Mouse (Mus musculus) hindbrain, embryonic 15.5 days (tissue): ENCODE results near the gene Pstpip1. TPM values are rescaled to one million over a fixed set of nuclear protein-coding genes. Genes with fewer than 3 reads are reported as not detected.

Experiments
- ATAC-seq: fragments of 200-750 bp; cut with Nextera tagmentation; 2 replicates; pipeline ENCODE4 v1.8.0; 2017; ENCODE audit warnings: low read depth, moderate number of reproducible peaks, moderate TSS enrichment; ENCODE audit not compliant: low FRiP score
- H3K27ac ChIP-seq: fragments of 300-500 bp; sonication (generic); replicated peaks from 2 replicates; pipeline ENCODE4 v1.5.1; 2015; ENCODE audit warnings: mild to moderate bottlenecking, inconsistent platforms
- H3K27me3 ChIP-seq: fragments of 300-500 bp; sonication (generic); 2 replicates; pipeline ENCODE4 v1.6.1; 2015; ENCODE audit warnings: control low read depth, inconsistent platforms
- H3K36me3 ChIP-seq: fragments of 300-500 bp; sonication (generic); 2 replicates; pipeline ENCODE4 v1.6.1; 2015; ENCODE audit warnings: control low read depth, inconsistent platforms
- H3K4me1 ChIP-seq: fragments of 300-500 bp; sonication (generic); replicated peaks from 2 replicates; pipeline ENCODE4 v1.6.1; 2015; ENCODE audit warnings: control low read depth, inconsistent platforms
- H3K4me2 ChIP-seq: fragments of 300-500 bp; sonication (generic); 2 replicates; pipeline ENCODE4 v1.6.1; 2015; ENCODE audit warnings: moderate library complexity, mild to moderate bottlenecking, inconsistent platforms
- H3K4me3 ChIP-seq: fragments of 300-500 bp; sonication (generic); 2 replicates; pipeline ENCODE4 v1.5.1; 2015; ENCODE audit warnings: mild to moderate bottlenecking, inconsistent platforms
- H3K9ac ChIP-seq: fragments of 300-500 bp; sonication (generic); 2 replicates; pipeline ENCODE4 v1.6.1; 2015; ENCODE audit warnings: inconsistent platforms
- H3K9me3 ChIP-seq: fragments of 300-500 bp; sonication (generic); 2 replicates; pipeline ENCODE4 v1.6.1; 2016; ENCODE audit warnings: control low read depth, inconsistent platforms
- WGBS: fragments of 180-500 bp; shearing (Covaris S2); methylation state at CpG from one replicate; pipeline ENCODE4 v1.1.7; 2015; 5-methylcytosine and 5-hydroxymethylcytosine counted together
- polyA plus RNA-seq: library from polyadenylated mRNA; unstranded; fragments of >200 nt; fragmentation: Nextera tagmentation; extraction: Ambion mirVana; gene quantifications from 2 replicates; pipeline ENCODE4 v1.2.1, GENCODE M21; 2015

Gene Pstpip1
- polyA plus RNA-seq, 1 experiment from 2014 or later = 0.87 TPM

DNA sequence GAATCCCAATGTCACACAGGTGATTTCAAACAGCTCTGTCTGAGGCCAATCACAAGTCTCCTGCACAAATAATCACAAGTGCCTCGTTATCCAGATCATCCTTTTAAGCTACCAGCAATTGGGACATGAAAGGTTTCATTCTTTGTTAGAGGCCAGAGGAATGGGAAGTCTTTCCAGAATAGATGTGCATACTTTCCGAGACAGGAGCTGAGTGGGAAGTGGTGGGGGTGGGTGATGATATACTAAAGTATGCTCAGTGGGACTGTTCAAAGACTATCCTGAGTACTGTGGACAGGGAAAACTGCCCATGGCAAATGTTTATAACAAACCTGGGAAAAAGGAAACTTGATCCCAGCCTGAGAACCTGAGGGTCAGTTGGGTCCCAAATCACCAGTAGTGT lies 69.7 kb downstream of the Pstpip1 start:
- peak overlapping the region; percentile 92 for H3K4me3 ChIP-seq
- 8% methylated on average over 2 of the region's 2 CpGs for WGBS
- no peak overlapping the region for H3K27ac ChIP-seq
- H3K9ac ChIP-seq = peak overlapping the region; percentile 98; the same call in 1 of the 2 replicates
- H3K4me2 ChIP-seq = peak overlapping the region; percentile 73
- no peaks in the 10 kb centered on the region for H3K9me3 ChIP-seq
- no peaks in the 10 kb centered on the region for H3K27me3 ChIP-seq
- H3K36me3 ChIP-seq = no peaks in the 10 kb centered on the region
- H3K4me1 ChIP-seq = peaks cover 33% of the 10 kb centered on the region
- no peak for ATAC-seq

DNA sequence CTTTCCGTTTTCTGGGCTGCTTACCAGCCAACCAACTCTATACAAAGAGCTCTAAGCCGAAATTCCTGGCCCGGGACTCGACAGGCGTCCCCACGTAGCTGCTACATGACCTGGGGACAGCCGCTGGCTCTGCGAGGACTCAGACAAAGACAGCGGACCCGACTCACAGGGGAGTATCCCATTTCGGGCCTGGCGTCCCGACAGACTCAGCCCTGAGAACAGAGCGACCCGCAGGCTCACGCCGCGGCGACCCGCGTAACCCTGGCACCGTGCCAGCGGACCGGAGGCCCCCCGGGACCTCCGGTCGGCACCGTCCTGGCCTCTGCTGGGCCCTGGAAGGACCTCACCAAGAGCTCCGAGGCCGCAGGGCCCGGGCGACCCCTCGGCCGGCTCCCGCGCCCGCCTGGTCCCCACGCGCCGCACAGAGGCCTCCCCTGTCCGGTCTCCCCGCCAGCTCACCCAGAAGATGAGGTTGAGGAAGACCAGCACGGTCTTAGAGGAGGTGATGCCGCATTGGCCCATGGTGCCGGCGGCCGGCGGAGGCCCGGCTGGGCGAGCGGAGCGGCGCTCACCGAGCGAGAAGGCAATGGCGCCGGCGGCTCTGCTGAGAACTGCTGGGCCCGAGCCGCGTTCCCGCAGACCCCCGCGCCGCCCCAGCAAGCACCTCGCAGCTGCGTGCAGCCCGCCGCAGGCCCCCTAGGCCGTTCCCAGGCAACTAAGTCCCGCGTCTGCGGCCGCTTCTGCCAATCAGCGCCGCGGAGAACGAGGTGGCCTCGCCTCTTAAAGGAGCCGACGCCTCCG lies 70.8 kb downstream of the Pstpip1 start:
- peak overlapping the region; percentile 92 for H3K4me3 ChIP-seq
- H3K9ac ChIP-seq = peak overlapping the region; percentile 98
- peak overlapping the region; percentile 95 for H3K27ac ChIP-seq
- no peaks in the 10 kb centered on the region for H3K27me3 ChIP-seq
- H3K4me1 ChIP-seq = peaks cover 31% of the 10 kb centered on the region
- peak; percentile 98 for ATAC-seq
- under 1% methylated on average over 82 of the region's 82 CpGs for WGBS
- H3K4me2 ChIP-seq = peak overlapping the region; percentile 73
- no peaks in the 10 kb centered on the region for H3K9me3 ChIP-seq
- no peaks in the 10 kb centered on the region for H3K36me3 ChIP-seq

DNA sequence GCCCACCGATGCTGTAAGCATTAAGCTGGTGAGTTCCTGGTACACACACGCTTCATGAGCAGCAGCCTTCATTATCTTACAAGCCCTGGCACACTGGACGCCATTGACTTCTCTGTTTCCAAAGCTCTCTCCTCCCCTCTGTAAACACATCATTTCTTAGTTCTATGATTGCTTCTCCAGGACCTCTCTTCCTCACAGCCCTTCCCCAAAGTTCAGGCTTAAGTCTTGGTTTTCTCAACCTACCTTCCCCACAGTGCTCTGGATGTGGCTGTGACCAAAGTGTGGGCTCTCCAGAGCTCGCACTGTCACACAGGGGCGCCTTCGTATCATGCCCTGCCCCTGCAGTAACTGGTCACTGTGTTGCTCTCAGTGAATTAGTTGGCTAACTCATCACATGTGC lies 75.6 kb downstream of the Pstpip1 start, which contains the start of gene Tspan3:
Gene Tspan3 (minus strand): TSS at position 101 of the 400 bp plus-strand sequence.
- 95% methylated on average over 6 of the region's 6 CpGs for WGBS
- H3K4me3 ChIP-seq = no peak within 1 kb of the TSS
- peaks cover 18% of the 10 kb centered on the region; the same call in 1 of the 2 replicates for H3K4me1 ChIP-seq
- H3K4me2 ChIP-seq = no peak within 1 kb of the TSS
- H3K27me3 ChIP-seq = no peaks in the 10 kb centered on the region
- H3K36me3 ChIP-seq = no peaks in the 10 kb centered on the region
- H3K27ac ChIP-seq = no peak within 1 kb of the TSS
- H3K9me3 ChIP-seq = 0 out of 2 replicates have a peak, but pooled peaks cover 2% of the 10 kb centered on the region
- ATAC-seq = no peak
- H3K9ac ChIP-seq = no peak within 1 kb of the TSS

DNA sequence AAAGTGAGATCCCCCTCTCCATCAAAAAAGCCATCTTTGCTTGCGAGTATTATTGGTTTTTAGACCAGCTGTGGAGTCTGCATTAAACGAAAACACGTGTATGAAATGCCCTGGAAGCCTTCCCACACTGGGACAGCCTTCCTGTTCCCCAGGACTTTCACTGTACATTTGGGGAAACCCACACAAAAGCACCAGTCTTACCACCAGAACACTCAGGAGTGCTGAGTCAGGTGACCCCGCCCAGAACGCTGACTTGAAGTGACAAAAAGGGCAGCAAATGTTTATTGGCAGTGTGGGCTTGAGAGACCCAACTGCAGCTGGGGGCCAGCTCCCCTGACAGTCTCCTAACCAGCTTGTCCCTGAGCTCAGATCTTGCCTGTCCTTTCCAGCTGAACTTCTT lies 76.4 kb downstream of the Pstpip1 start:
- no peaks in the 10 kb centered on the region for H3K36me3 ChIP-seq
- ATAC-seq = no peak
- H3K4me3 ChIP-seq = no peak overlapping the region
- H3K4me2 ChIP-seq = no peak overlapping the region
- WGBS = 65% methylated on average over 5 of the region's 5 CpGs
- H3K9me3 ChIP-seq = 0 out of 2 replicates have a peak, but pooled peaks cover 2% of the 10 kb centered on the region
- H3K27me3 ChIP-seq = no peaks in the 10 kb centered on the region
- H3K27ac ChIP-seq = no peak overlapping the region
- peaks cover 16% of the 10 kb centered on the region; the same call in 1 of the 2 replicates for H3K4me1 ChIP-seq
- H3K9ac ChIP-seq = no peak overlapping the region

DNA sequence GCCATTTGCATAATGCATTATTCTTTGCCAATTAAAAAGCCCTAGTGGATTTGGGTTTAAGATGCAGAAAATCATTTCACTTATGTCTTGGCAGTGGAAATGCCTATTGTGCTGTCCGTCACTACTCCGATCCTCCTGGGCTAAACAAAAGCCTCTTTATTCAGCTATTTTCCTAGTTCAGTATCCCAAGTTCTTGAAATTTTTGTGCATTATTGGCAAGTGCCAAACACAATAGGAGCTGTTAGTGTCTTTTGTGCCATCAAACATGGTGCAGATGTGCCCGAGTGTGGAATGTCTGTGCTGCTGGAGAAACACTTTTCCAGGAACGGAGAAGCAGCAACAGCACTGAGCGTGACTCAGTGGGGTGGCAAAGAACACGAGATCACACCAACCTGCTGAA lies 77.9 kb downstream of the Pstpip1 start:
- Histone ChIP-seq H3K4me1 (peaks cover 9% of the 10 kb centered on the region; the same call in 1 of the 2 replicates), H3K9ac (no peak overlapping the region), H3K27ac (no peak overlapping the region), H3K9me3 (0 out of 2 replicates have a peak, but pooled peaks cover 2% of the 10 kb centered on the region), H3K36me3 (no peaks in the 10 kb centered on the region), H3K27me3 (no peaks in the 10 kb centered on the region), H3K4me2 (no peak overlapping the region), H3K4me3 (no peak overlapping the region)
- 14% methylated on average over 6 of the region's 6 CpGs for WGBS
- ATAC-seq = no peak

DNA sequence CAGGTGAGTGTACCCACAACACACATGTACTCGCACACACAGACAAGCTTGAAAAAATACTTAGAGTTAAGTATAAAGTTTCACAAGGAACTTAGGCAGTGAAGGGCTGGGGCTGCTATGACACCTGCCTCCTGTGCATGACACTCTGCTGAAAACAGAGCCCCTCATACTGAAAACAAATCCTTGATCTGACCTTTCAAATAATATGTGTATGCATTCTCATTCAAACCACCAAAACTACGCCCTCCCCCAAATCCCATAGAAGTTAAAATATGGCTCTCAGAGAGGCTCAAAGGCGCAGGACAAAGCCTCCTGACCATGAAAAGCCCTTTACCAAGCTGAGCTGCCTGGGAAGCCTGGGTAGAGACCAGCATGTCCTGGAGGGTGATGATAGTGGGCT lies 85.6 kb downstream of the Pstpip1 start:
- H3K27me3 ChIP-seq = no peaks in the 10 kb centered on the region

DNA sequence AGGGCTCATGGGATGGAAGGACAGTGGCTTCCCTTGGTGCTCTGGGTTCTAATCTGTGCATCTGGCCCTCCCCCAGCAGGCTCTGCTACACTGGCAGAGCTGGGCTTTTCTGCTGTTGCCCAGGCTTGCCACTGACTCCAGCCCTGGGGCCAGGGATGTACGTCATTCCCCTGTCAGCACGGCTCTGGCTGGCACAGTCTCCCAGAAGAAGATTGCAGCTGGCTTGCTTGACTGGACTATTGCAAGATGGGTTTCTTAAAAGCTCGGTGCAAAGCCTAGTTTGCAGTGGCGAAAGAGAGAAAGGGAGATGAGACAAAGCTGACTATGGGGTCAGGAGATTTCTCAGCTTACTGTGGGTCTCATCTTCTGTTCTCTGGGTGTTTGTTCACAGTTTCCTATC lies 87.6 kb downstream of the Pstpip1 start:
- ATAC-seq = no peak
- WGBS = 76% methylated on average over 4 of the region's 4 CpGs
- H3K4me3 ChIP-seq = no peak overlapping the region
- H3K4me1 ChIP-seq = peaks cover 10% of the 10 kb centered on the region
- H3K27me3 ChIP-seq = no peaks in the 10 kb centered on the region
- H3K27ac ChIP-seq = no peak overlapping the region
- no peak overlapping the region for H3K9ac ChIP-seq
- H3K36me3 ChIP-seq = no peaks in the 10 kb centered on the region
- H3K9me3 ChIP-seq = no peaks in the 10 kb centered on the region
- no peak overlapping the region for H3K4me2 ChIP-seq

More for the DNA sequence above, 85.6 kb downstream of the Pstpip1 start:
- Histone ChIP-seq H3K27ac (no peak overlapping the region), H3K4me1 (peaks cover 6% of the 10 kb centered on the region), H3K4me2 (no peak overlapping the region), H3K36me3 (no peaks in the 10 kb centered on the region), H3K9me3 (0 out of 2 replicates have a peak, but pooled peaks cover 2% of the 10 kb centered on the region), H3K9ac (no peak overlapping the region), H3K4me3 (no peak overlapping the region)
- ATAC-seq = no peak
- WGBS = 89% methylated on average over 3 of the region's 3 CpGs

Other genes with a start within 250 kb of the Pstpip1 start
- gene Scaper, start 151.8 kb upstream of the Pstpip1 start, polyA plus RNA-seq = 35.6 and 36.1 TPM in 2 replicates
- not detected in 2 replicates for gene 4930563M21Rik, start 79.4 kb upstream of the Pstpip1 start, polyA plus RNA-seq
- gene Rcn2, start 48.1 kb upstream of the Pstpip1 start, polyA plus RNA-seq = 263 and 276 TPM in 2 replicates
- gene Tspan3, start 75.5 kb downstream of the Pstpip1 start, polyA plus RNA-seq = 598 and 606 TPM in 2 replicates